Mouse (Mus musculus) forebrain, embryonic 13.5 days (tissue): ENCODE results near the gene Fcgr2b. TPM values are rescaled to one million over a fixed set of nuclear protein-coding genes. Genes with fewer than 3 reads are reported as not detected.
"Not testable (repeated sequence)": the region's sequence is repeated elsewhere in the genome, so short reads cannot be mapped to it uniquely, and the experiment has no call there.

ENCODE experiments used
- ATAC-seq: fragments of 200-750 bp; cut with Nextera tagmentation; 2 replicates; pipeline ENCODE4 v1.8.0; 2017
- H3K27ac ChIP-seq: fragments of 300-500 bp; sonication (generic); 2 replicates; pipeline ENCODE4 v1.5.1; 2015; ENCODE audit warnings: inconsistent platforms, mild to moderate bottlenecking, moderate library complexity
- H3K27me3 ChIP-seq: fragments of 300-500 bp; sonication (generic); 2 replicates; pipeline ENCODE4 v1.6.1; 2015; ENCODE audit warnings: mild to moderate bottlenecking, inconsistent platforms
- H3K36me3 ChIP-seq: fragments of 300-500 bp; sonication (generic); 2 replicates; pipeline ENCODE4 v1.6.1; 2015; ENCODE audit warnings: mild to moderate bottlenecking, inconsistent platforms; ENCODE audit not compliant: poor library complexity, severe bottlenecking
- H3K4me1 ChIP-seq: fragments of 300-500 bp; sonication (generic); 2 replicates; pipeline ENCODE4 v1.6.1; 2015; ENCODE audit warnings: inconsistent platforms
- H3K4me2 ChIP-seq: fragments of 300-500 bp; sonication (generic); 2 replicates; pipeline ENCODE4 v1.6.1; 2015; ENCODE audit warnings: inconsistent platforms, mild to moderate bottlenecking, moderate library complexity
- H3K4me3 ChIP-seq: fragments of 300-500 bp; sonication (generic); 2 replicates; pipeline ENCODE4 v1.5.1; 2015; ENCODE audit warnings: mild to moderate bottlenecking, inconsistent platforms
- H3K9ac ChIP-seq: fragments of 300-500 bp; sonication (generic); 2 replicates; pipeline ENCODE4 v1.6.1; 2015; ENCODE audit warnings: mild to moderate bottlenecking, inconsistent platforms
- H3K9me3 ChIP-seq: fragments of 300-500 bp; sonication (generic); replicated peaks from 2 replicates; pipeline ENCODE4 v1.6.1; 2016; ENCODE audit warnings: inconsistent platforms
- WGBS: fragments of 180-500 bp; shearing (Covaris S2); methylation state at CpG from one replicate; pipeline ENCODE4 v1.1.7; 2015; 5-methylcytosine and 5-hydroxymethylcytosine counted together
- polyA plus RNA-seq: library from polyadenylated mRNA; unstranded; fragments of >200 nt; fragmentation: Nextera tagmentation; extraction: Ambion mirVana; gene quantifications from 2 replicates; pipeline ENCODE4 v1.2.1, GENCODE M21; 2015

The Fcgr2b gene
- polyA plus RNA-seq, 1 experiment from 2014 or later: 0.12 TPM

DNA sequence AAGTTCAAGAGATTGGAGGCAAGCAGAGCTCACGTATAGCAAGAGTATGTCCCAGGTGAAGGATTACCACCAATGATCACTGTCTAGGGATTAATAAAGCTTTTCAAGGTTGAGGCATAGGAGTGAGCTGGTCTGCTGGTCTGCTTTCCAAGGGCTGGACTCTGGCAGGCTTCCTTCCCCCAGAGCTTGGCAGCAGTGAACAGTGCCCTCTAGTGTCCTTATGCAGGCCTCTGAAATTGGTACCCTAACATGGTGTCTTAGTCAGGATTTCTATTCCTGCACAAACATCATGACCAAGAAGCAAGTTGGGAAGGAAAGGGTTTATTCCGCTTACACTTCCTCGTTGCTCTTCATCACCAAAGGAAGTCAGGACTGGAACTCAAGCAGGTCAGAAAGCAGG, 20.4 kb upstream of the Fcgr2b start:
- no peak overlapping the region for H3K9ac ChIP-seq
- H3K4me2 ChIP-seq: no peak overlapping the region
- H3K4me1 ChIP-seq: no peaks in the 10 kb centered on the region
- no peak for ATAC-seq
- no peak overlapping the region for H3K4me3 ChIP-seq
- 44% methylated on average over 3 of the region's 3 CpGs for WGBS
- H3K27ac ChIP-seq: no peak overlapping the region
- H3K9me3 ChIP-seq: no peaks in the 10 kb centered on the region
- H3K27me3 ChIP-seq: no peaks in the 10 kb centered on the region
- H3K36me3 ChIP-seq: no peaks in the 10 kb centered on the region

GRCm38 (mm10) chr1:170996034-170996433, 19.7 kb upstream of the Fcgr2b start:
- no peak overlapping the region for H3K9ac ChIP-seq
- no peaks in the 10 kb centered on the region for H3K9me3 ChIP-seq
- no peaks in the 10 kb centered on the region for H3K4me1 ChIP-seq
- ATAC-seq: no peak
- H3K4me2 ChIP-seq: no peak overlapping the region
- WGBS: 82% methylated on average over 3 of the region's 3 CpGs
- no peak overlapping the region for H3K4me3 ChIP-seq
- H3K27ac ChIP-seq: no peak overlapping the region
- H3K27me3 ChIP-seq: no peaks in the 10 kb centered on the region
- no peaks in the 10 kb centered on the region for H3K36me3 ChIP-seq

DNA sequence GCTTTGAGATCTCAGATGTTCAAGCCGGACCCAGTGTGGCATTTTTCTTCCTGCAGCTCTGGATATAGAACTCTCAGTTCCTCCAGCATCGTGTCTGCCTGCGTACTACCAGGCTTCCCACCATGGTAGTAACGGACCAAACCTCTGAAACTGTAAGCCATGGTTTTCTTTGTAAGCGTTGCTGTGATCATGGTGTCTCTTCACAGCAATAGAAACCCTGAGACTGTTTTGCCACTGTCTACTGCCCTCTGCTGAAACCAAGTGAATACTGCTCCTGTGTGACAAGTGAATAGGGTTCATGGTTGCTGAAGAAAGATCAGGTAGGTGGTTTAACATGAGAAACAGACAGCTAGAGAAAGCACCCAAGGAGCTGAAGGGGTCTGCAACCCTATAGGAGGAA, 16.2 kb upstream of the Fcgr2b start:
- Histone ChIP-seq H3K4me2 (no peak overlapping the region), H3K27me3 (no peaks in the 10 kb centered on the region), H3K9me3 (no peaks in the 10 kb centered on the region), H3K36me3 (no peaks in the 10 kb centered on the region), H3K4me1 (no peaks in the 10 kb centered on the region), H3K9ac (no peak overlapping the region), H3K27ac (no peak overlapping the region), H3K4me3 (no peak overlapping the region)
- no peak for ATAC-seq
- WGBS: 65% methylated on average over 5 of the region's 5 CpGs

DNA sequence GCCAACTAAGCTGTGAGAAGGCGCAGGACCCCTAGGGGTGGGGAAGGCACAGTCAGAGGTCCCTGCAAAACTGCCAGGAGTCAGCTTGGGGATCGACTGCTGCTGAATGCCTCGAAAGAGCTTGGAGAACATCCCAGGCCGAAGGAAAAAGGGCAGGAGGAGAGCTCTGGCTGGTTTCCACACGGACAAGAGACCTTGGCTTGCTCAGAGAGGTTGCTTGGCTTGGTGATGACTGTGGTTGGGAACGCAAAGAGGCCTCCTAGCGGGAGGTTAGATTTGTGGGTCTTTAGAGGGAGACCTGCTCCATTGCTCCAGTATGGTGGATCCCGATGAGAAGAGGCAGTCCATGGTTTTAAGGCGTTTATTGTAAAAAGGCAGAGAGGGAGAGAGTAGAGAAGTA, 13.3 kb upstream of the Fcgr2b start:
- Histone ChIP-seq H3K36me3 (no peaks in the 10 kb centered on the region), H3K4me1 (no peaks in the 10 kb centered on the region), H3K9me3 (no peaks in the 10 kb centered on the region), H3K27ac (no peak overlapping the region), H3K4me3 (no peak overlapping the region), H3K9ac (no peak overlapping the region), H3K27me3 (no peaks in the 10 kb centered on the region), H3K4me2 (no peak overlapping the region)
- no peak for ATAC-seq
- 73% methylated on average over 9 of the region's 9 CpGs for WGBS

- Histone ChIP-seq H3K9me3 (no peaks in the 10 kb centered on the region), H3K27me3 (no peaks in the 10 kb centered on the region), H3K36me3 (no peaks in the 10 kb centered on the region), H3K4me2 (no peak overlapping the region), H3K4me1 (no peaks in the 10 kb centered on the region), H3K4me3 (no peak overlapping the region), H3K9ac (no peak overlapping the region), H3K27ac (no peak overlapping the region)
- no peak for ATAC-seq
- 81% methylated on average over 5 of the region's 5 CpGs for WGBS
Observed at GRCm38 (mm10) chr1:170985861-170986260, 9.5 kb upstream of the Fcgr2b start.

- H3K4me1 ChIP-seq: no peaks in the 10 kb centered on the region
- no peak overlapping the region for H3K27ac ChIP-seq
- no peak for ATAC-seq
- H3K9ac ChIP-seq: no peak overlapping the region
- H3K4me2 ChIP-seq: no peak overlapping the region
- 81% methylated on average over 3 of the region's 3 CpGs for WGBS
- H3K27me3 ChIP-seq: no peaks in the 10 kb centered on the region
- no peaks in the 10 kb centered on the region for H3K9me3 ChIP-seq
- H3K4me3 ChIP-seq: no peak overlapping the region
- no peaks in the 10 kb centered on the region for H3K36me3 ChIP-seq
Observed at GRCm38 (mm10) chr1:170985092-170985491, 8.7 kb upstream of the Fcgr2b start.

GRCm38 (mm10) chr1:170983066-170983465, 6.7 kb upstream of the Fcgr2b start:
- H3K27me3 ChIP-seq: no peaks in the 10 kb centered on the region
- H3K9me3 ChIP-seq: no peaks in the 10 kb centered on the region
- no peak overlapping the region for H3K4me2 ChIP-seq
- H3K36me3 ChIP-seq: no peaks in the 10 kb centered on the region
- no peak overlapping the region for H3K27ac ChIP-seq
- 82% methylated on average over 4 of the region's 4 CpGs for WGBS
- H3K9ac ChIP-seq: no peak overlapping the region
- no peak overlapping the region for H3K4me3 ChIP-seq
- no peak for ATAC-seq
- no peaks in the 10 kb centered on the region for H3K4me1 ChIP-seq

GRCm38 (mm10) chr1:170982301-170982700, 6.0 kb upstream of the Fcgr2b start:
- Histone ChIP-seq H3K9ac (no peak overlapping the region), H3K4me1 (no peaks in the 10 kb centered on the region), H3K36me3 (no peaks in the 10 kb centered on the region), H3K4me2 (no peak overlapping the region), H3K9me3 (no peaks in the 10 kb centered on the region), H3K27ac (no peak overlapping the region), H3K4me3 (no peak overlapping the region), H3K27me3 (no peaks in the 10 kb centered on the region)
- 85% methylated on average over 2 of the region's 2 CpGs for WGBS
- ATAC-seq: no peak

DNA sequence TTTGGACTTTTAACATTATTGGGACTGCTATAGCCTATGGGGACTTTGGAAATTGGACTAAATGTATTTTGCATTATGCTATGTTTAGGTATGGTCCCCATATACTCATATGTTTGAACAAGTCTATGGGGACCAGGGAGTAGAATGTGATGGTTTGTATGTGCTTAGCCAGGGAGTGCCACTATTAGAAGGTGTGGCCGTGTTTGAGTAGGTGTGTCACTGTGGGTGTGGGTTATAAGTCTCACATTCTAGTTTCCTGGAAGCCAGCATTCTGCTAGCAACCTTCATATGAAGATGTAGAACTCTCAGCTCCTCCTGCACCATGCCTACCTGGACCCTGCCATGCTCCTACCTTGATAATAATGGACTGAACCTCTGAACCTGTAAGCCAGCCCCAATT, 5.3 kb upstream of the Fcgr2b start:
- not testable (repeated sequence) for H3K27me3 ChIP-seq, ATAC-seq, H3K4me1 ChIP-seq, H3K36me3 ChIP-seq, H3K9ac ChIP-seq, H3K9me3 ChIP-seq, H3K4me3 ChIP-seq, H3K27ac ChIP-seq, H3K4me2 ChIP-seq
- 86% methylated on average over 1 of the region's 1 CpGs for WGBS

GRCm38 (mm10) chr1:170978601-170979000, 2.3 kb upstream of the Fcgr2b start:
- WGBS: 81% methylated on average over 4 of the region's 4 CpGs
- no peak overlapping the region for H3K27ac ChIP-seq
- no peak overlapping the region for H3K4me3 ChIP-seq
- no peaks in the 10 kb centered on the region for H3K4me1 ChIP-seq
- ATAC-seq: no peak
- H3K27me3 ChIP-seq: no peaks in the 10 kb centered on the region
- H3K9me3 ChIP-seq: no peaks in the 10 kb centered on the region
- H3K4me2 ChIP-seq: no peak overlapping the region
- no peaks in the 10 kb centered on the region for H3K36me3 ChIP-seq
- H3K9ac ChIP-seq: no peak overlapping the region

- no peak overlapping the region for H3K4me3 ChIP-seq
Observed at GRCm38 (mm10) chr1:170975751-170976161, 591 bp downstream of the Fcgr2b start.

GRCm38 (mm10) chr1:170975350-170975749, 997 bp downstream of the Fcgr2b start:
- H3K4me1 ChIP-seq, H3K27me3 ChIP-seq, H3K9ac ChIP-seq, ATAC-seq, H3K27ac ChIP-seq, H3K36me3 ChIP-seq, H3K4me2 ChIP-seq, H3K9me3 ChIP-seq, H3K4me3 ChIP-seq: not testable (repeated sequence)
- 81% methylated on average over 2 of the region's 2 CpGs for WGBS

More at GRCm38 (mm10) chr1:170975751-170976161, 591 bp downstream of the Fcgr2b start:
- H3K36me3 ChIP-seq: no peaks in the 10 kb centered on the region
- ATAC-seq: no peak
- WGBS: 74% methylated on average over 7 of the region's 7 CpGs
- H3K27me3 ChIP-seq: no peaks in the 10 kb centered on the region
- H3K4me2 ChIP-seq: no peak overlapping the region
- no peaks in the 10 kb centered on the region for H3K9me3 ChIP-seq
- H3K4me1 ChIP-seq: no peaks in the 10 kb centered on the region
- no peak overlapping the region for H3K9ac ChIP-seq
- no peak overlapping the region for H3K27ac ChIP-seq

GRCm38 (mm10) chr1:170974736-170975135, 1.6 kb downstream of the Fcgr2b start:
- Histone ChIP-seq H3K4me2 (no peak overlapping the region), H3K27me3 (no peaks in the 10 kb centered on the region), H3K9ac (no peak overlapping the region), H3K27ac (no peak overlapping the region), H3K4me3 (no peak overlapping the region), H3K4me1 (no peaks in the 10 kb centered on the region), H3K9me3 (no peaks in the 10 kb centered on the region), H3K36me3 (no peaks in the 10 kb centered on the region)
- WGBS: 93% methylated on average over 2 of the region's 2 CpGs
- ATAC-seq: no peak
